Mouse (Mus musculus) lung, adult 2 months (tissue): Measurements from ENCODE around the gene Ccdc182.

ENCODE experiments used
- CTCF ChIP-seq: fragments of 200-500 bp; IDR thresholded peaks from 2 replicates; pipeline ENCODE4 v1.5.1; 2011; ENCODE audit warnings: mild to moderate bottlenecking, low read length, control low read depth; ENCODE audit not compliant: insufficient read depth
- POLR2A ChIP-seq: fragments of 200-500 bp; IDR thresholded peaks from 2 replicates; pipeline ENCODE4 v1.6.1; 2011; ENCODE audit warnings: low read depth, mild to moderate bottlenecking, control low read depth, low read length, borderline replicate concordance; ENCODE audit errors: extremely low read depth

- TF ChIP-seq CTCF = no peak
- no peak for TF ChIP-seq POLR2A
Observed at GRCm38 (mm10) chr11:88248636-88249035, 45.2 kb upstream of the Ccdc182 start.
